Mouse (Mus musculus): ENCODE results near the gene Nat8f5.
"Not testable (repeated sequence)": the region's sequence is repeated elsewhere in the genome, so short reads cannot be mapped to it uniquely, and the experiment has no call there.

The Nat8f5 gene

DNA sequence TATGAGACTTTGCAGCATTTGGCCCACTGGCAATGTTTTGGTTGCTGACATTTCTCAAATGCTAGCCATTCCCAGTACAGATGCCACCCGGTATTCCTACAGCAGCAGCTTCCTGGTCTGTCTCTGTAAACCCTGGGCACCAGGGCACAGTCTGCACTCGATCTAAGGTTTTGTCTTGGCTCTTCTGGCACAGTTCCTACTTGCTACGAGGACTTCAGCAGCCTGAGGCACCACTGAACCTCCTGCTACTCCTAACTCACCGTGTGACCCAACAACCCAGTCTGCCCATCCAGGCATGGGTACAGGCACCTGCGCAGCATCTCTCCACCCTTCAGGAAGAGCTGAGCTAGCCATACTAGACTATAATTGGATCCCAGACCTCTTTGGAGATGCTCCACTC lies 15.3 kb upstream of the Nat8f5 start:
- DNase-seq (ENCODE audit: low spot score), result not testable (repeated sequence)

DNA sequence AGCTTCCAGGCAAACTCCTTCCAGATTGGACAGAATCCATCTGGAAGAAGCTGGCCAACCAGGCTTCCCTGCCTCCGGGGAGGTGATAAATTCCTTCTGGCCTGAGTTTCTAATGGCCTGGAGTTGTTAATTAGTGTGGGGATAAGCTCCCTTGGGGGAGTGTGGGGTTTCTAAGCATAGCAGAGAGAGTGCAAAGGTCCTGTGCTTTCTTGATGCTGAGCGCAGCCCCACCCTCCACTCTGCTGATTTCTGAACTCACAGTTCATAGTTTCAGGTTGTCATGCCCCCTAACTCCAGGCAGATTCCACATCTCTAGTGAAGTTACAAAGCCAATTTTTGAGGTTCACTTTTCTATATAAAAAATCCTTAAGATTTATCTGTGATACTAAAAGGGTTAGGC lies 14.3 kb upstream of the Nat8f5 start:
- DNase-seq (ENCODE audit: low spot score), result not testable (repeated sequence)

DNA sequence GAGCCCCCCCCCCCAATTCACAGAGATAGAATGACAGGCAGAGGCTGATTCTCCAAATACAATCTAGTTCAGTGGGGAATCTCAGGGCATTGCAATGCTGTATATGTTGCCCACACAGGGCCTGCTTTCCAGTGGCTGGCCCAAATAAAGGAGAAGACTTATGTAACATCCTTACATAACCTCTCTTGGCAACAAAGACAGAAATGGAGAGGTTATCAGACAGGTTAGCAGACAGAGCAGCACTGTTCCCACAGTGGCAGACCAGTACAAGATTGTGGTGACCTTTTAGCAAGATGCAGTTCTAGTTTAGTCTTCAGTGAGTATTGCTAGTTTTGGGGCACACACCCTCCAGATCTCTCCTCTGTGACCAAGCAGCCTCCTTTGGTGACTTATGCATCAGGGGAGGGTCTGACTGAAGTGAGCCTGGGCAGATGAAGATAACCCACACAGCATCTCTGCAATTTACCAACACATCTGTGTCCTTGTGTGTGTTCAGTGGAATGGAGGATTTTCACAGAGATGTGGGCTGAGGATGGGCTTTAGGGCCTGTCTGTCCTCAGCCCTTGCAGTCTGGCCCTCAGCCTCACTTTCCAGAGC lies 13.8 kb upstream of the Nat8f5 start:
- not testable (repeated sequence) for DNase-seq (ENCODE audit: low spot score)

DNA sequence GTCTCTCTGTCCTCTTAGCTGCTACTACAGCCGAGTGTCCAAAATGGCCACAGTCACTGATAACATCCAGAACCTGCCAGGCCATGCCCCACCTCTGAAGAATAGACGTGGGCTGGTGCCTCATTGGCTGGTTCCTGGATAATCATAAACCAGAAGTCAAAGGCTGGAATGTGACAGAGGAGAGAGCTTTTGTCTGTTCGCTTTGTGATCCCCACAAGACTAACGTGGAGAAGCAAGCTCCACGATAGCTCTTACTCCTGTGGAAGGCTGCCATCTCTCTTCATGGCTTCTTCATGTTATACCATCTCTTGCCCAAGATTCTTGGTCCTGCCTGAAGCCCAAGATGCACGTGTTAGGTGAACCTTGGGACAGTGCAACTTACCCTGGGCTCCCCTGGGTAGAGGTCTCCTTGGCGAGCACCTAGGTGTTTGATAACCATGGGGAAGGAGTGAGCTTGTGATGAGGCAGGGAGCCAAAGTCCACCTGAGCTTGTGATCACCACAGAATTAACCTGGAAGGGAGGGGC lies 11.1 kb upstream of the Nat8f5 start, which contains the start of gene Nat8:
TSS of gene Nat8 (minus strand) at position 287 of the 526 bp plus-strand sequence.
- DNase-seq (ENCODE audit: low spot score), result no peak

DNA sequence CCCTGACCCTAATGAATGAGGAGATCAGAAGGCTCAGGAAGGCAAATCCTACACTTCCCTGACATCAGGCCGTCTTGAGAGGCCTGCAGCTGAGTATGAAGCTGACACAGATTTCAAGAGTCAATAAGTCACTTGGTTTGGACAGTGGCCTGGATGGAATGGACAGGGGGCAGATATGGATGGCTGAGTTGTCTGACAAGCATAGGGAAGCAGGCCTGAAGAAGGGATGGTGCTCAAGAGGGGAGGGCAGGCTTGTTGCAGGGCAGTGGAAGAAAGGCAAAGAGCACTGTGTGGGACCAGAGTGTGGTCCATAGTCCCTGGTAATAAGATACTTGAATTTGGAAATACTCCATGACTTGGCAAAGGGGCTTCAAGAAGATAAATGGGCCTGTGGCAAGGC lies 8.7 kb upstream of the Nat8f5 start:
- DNase-seq (ENCODE audit: low spot score), result no peak

DNA sequence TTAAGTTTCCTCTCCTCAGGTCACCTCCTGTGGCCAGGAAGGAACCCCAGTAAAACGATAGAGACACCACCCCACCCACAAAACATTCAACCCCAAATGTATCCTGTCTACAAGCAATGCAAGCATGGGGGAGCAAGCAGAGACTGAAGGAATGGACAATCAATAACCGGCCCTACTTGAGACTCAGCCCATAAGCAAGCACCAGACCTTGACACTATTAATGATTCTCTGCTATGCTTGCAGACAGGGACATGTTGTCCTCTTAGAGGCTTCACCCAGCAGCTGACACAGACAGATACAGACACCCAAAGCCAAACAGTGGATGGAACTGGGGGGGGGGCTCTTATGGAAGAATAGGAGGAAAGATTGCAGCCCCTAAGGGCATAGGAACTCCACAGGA lies 5.1 kb upstream of the Nat8f5 start:
- DNase-seq (ENCODE audit: low spot score), result no peak

DNA sequence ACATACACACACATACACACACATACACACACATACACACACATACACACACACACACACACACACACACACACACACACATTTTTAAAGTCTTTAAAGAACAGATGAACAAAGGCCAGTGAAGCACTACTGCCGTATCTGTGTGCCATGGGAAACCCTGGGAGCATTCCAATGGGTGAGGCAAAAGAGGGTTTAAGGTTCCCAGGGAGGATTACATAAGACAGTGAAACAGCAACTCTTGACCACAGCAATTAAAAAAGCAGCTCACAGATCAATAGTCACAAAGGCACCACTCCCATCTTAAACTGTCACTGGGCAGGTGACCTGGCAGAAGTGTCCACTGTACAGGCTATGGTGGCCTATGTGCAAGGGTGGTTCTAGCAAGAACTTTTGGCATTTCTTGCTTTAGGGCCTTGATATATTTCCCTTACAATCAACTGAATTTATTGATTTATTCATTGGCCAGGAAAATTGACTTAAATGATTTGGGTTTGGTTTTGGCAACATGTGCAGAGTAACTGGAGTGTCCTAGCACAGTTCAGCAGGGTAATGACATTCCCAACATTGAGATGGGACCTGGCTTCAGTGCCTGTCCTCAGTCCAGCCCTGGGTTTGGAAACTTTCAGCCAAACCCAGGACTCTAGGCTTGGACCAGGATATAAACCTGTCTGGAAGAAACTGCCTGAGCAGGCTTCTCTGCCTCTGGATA lies 2.8 kb upstream of the Nat8f5 start:
- DNase-seq (ENCODE audit: low spot score), result no peak

DNA sequence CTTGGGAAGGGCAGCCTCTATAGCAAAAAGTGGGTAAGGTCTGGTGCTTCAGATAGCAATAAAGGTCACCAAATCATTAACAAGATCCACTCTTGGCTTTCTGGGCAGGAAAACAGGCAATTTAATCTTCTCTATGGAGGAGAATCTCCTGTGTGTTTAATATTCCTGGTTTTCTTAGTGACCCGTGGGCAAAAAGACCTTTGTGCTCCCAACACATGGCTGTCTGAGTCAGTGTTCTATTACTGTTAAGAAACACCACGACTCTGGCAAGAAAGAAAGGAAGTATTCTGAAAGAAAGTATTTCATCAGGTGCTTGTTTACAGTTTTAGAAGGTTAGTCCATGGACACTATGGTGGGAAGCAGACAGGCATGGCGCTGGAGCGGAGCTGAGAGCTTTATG lies 1.5 kb upstream of the Nat8f5 start:
- no peak for DNase-seq (ENCODE audit: low spot score)

DNA sequence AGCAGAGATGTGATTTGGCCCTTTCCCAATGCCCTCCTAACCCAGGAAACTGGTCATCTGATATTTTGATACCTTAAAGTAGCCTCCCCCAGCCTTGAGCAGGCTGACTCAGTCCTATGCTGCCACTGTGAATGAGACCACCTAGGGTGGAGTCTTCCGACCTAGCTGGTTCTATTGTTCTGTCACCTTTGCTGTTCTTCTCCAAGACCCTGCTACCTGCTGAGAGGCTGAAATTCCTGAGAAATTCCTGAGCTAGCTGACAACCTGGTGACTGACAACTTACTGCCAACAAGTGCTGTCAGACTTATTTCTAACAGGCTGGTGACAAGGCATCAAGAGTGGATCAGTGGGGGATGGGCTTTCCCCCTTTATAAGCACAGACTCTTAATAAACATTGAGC lies 2.4 kb downstream of the Nat8f5 start:
- DNase-seq (ENCODE audit: low spot score), result no peak

DNA sequence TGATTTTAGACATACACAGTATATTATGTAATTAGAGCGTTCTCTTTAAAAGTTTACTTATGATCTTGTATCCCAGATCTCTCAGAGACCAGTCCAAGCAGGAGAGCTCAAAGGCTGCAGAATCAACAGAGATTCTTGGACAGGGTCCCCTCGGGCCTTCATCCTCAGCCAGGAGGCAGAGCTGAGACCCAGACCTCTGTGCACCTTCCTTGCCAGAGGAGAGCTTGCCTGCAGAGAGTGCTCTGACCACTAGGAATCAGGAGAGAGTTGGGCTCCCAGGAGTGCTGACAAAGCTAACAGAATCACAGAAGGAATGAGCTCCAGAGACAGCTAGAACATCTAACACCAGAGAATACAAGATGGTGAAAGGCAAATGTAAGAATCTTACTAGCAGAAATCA lies 7.4 kb downstream of the Nat8f5 start:
- no peak for DNase-seq (ENCODE audit: low spot score)

DNA sequence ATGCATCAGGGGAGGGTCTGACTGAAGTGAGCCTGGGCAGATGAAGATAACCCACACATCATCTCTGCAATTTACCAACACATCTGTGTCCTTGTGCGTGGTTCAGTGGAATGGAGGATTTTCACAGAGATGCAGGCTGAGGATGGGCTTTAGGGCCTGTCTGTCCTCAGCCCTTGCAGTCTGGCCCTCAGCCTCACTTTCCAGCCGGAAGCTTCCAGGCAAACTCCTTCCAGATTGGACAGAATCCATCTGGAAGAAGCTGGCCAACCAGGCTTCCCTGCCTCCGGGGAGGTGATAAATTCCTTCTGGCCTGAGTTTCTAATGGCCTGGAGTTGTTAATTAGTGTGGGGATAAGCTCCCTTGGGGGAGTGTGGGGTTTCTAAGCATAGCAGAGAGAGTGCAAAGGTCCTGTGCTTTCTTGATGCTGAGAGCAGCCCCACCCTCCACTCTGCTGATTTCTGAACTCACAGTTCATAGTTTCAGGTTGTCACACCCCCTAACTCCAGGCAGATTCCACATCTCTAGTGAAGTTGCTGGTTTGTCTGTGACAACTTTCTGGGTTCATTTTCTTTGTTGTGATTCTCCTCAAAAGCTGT lies 9.7 kb downstream of the Nat8f5 start:
- DNase-seq (ENCODE audit: low spot score), result not testable (repeated sequence)

DNA sequence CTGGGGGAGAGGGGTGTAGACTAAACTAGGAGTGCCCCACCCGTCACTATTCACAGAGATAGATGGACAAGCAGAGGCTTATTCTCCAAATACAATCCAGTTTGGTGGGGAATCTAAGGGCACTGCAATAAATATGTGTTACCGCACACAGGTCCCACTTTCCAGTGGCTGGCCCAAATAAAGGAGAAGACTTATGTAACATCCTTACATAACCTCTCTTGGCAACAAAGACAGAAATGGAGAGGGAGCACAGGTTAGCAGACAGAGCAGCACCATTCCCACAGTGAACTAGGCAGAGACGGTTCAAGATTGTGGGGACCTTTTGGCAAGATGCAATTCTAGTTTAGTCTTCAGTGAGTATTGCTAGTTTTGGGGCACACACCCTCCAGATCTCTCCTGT lies 10.3 kb downstream of the Nat8f5 start:
- not testable (repeated sequence) for DNase-seq (ENCODE audit: low spot score)

DNA sequence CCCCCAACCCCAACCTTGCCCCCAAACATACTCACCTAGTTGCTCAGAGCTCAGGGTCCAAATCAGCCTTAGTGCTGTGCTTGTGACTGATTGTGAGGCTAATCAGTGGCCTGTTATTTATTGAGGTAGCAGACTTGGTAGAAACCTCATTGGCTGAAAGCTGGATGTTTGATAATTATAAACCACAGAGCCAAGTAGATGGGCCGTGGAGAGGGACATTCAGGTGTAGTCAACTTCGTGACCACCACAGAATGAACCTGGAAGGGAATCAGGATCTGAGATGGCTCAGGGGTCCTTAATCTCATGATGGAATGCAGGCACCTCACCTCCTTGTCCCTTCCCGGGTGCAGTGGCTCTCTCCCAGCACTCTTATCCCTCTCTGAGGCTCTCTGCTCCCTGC lies 11.0 kb downstream of the Nat8f5 start:
- DNase-seq (ENCODE audit: low spot score), result not testable (repeated sequence)

DNA sequence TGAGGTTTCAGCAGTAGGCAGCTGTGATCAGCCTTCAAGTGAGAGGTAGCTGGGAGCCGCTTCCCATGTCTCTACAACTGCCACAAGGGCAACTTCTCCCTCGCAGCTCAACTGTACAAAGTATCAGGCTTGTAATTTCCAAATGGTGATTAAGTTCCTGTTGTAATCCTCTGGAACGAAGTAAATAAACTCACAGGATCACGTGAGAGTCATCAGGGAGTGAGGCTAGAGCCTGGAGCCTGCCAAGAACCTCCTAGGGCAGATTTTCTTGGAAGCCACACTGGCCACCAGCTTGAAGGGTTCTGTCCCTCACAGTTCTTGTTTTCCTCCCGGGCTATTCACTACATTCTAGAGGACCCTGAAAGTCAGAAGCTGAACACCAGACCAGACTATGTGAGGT lies 17.6 kb downstream of the Nat8f5 start:
- DNase-seq (ENCODE audit: low spot score), result not testable (repeated sequence)
